Mouse (Mus musculus): ENCODE measurements at regions not wholly inside any gene's neighbourhood (a gene's known extent, or its start where the extent isn't known, plus 50 kb on each side); places are given as distances from the start of the nearest gene placed in this dataset.
"Not testable (repeated sequence)": the region's sequence is repeated elsewhere in the genome, so short reads cannot be mapped to it uniquely, and the experiment has no call there.

- H3K4me3 ChIP-seq: no peak overlapping the region
- H3K36me3 ChIP-seq: no peaks in the 10 kb centered on the region
- no peak overlapping the region for H3K4me2 ChIP-seq (replicated peaks)
- no peaks in the 10 kb centered on the region for H3K9me3 ChIP-seq (replicated peaks)
- no peak overlapping the region for H3K9ac ChIP-seq
- ATAC-seq (ENCODE audit: low FRiP score): no peak
- 78% methylated on average over 9 of the region's 9 CpGs for WGBS
- H3K27me3 ChIP-seq: no peaks in the 10 kb centered on the region
- no peak overlapping the region for H3K27ac ChIP-seq
- no peaks in the 10 kb centered on the region for H3K4me1 ChIP-seq
These were observed 186.6 kb upstream of the Npvf start for GRCm38 (mm10) chr6:50840826-50841225.

GRCm38 (mm10) chr6:50845246-50845645, 191.0 kb upstream of the Npvf start:
- ATAC-seq (ENCODE audit: low FRiP score); H3K9ac ChIP-seq; H3K36me3 ChIP-seq; H3K9me3 ChIP-seq (replicated peaks); H3K4me3 ChIP-seq; H3K27ac ChIP-seq; H3K4me1 ChIP-seq; H3K27me3 ChIP-seq; H3K4me2 ChIP-seq (replicated peaks): not testable (repeated sequence)
- 85% methylated on average over 2 of the region's 2 CpGs for WGBS

GRCm38 (mm10) chr6:50846740-50847516, 192.7 kb upstream of the Npvf start:
- 67% methylated on average over 18 of the region's 18 CpGs for WGBS
- no peaks in the 10 kb centered on the region for H3K27me3 ChIP-seq
- H3K27ac ChIP-seq: peak overlapping the region; percentile 8; the same call in 1 of the 2 replicates

GRCm38 (mm10) chr6:50847548-50847947, 193.3 kb upstream of the Npvf start:
- ATAC-seq (ENCODE audit: low FRiP score): no peak
- no peaks in the 10 kb centered on the region for H3K36me3 ChIP-seq
- H3K4me2 ChIP-seq (replicated peaks): no peak overlapping the region
- WGBS: 75% methylated on average over 7 of the region's 7 CpGs
- H3K27me3 ChIP-seq: no peaks in the 10 kb centered on the region
- H3K4me1 ChIP-seq: peaks cover 4% of the 10 kb centered on the region; the same call in 1 of the 2 replicates
- no peaks in the 10 kb centered on the region for H3K9me3 ChIP-seq (replicated peaks)
- H3K27ac ChIP-seq: no peak overlapping the region
- no peak overlapping the region for H3K9ac ChIP-seq
- H3K4me3 ChIP-seq: no peak overlapping the region

More at GRCm38 (mm10) chr6:50846740-50847516, 192.7 kb upstream of the Npvf start:
- Histone ChIP-seq H3K9ac (no peak overlapping the region), H3K4me1 (peaks cover 4% of the 10 kb centered on the region; the same call in 1 of the 2 replicates), H3K36me3 (no peaks in the 10 kb centered on the region), H3K9me3 (replicated peaks) (no peaks in the 10 kb centered on the region), H3K4me3 (no peak overlapping the region), H3K4me2 (replicated peaks) (no peak overlapping the region)
- ATAC-seq (ENCODE audit: low FRiP score): no peak

GRCm38 (mm10) chr6:50859162-50859561, 204.9 kb upstream of the Npvf start:
- Histone ChIP-seq H3K9ac (no peak overlapping the region), H3K27ac (no peak overlapping the region), H3K4me3 (no peak overlapping the region), H3K4me2 (replicated peaks) (no peak overlapping the region), H3K9me3 (replicated peaks) (no peaks in the 10 kb centered on the region), H3K4me1 (no peaks in the 10 kb centered on the region), H3K27me3 (no peaks in the 10 kb centered on the region), H3K36me3 (no peaks in the 10 kb centered on the region)
- ATAC-seq (ENCODE audit: low FRiP score): no peak
- 89% methylated on average over 4 of the region's 4 CpGs for WGBS

- Histone ChIP-seq H3K4me1 (peaks cover 8% of the 10 kb centered on the region; the same call in 1 of the 2 replicates), H3K36me3 (no peaks in the 10 kb centered on the region), H3K4me2 (replicated peaks) (no peak overlapping the region), H3K4me3 (no peak overlapping the region), H3K9ac (no peak overlapping the region), H3K9me3 (replicated peaks) (no peaks in the 10 kb centered on the region), H3K27me3 (no peaks in the 10 kb centered on the region), H3K27ac (no peak overlapping the region)
- 86% methylated on average over 5 of the region's 5 CpGs for WGBS
- ATAC-seq (ENCODE audit: low FRiP score): no peak
These were observed 223.8 kb upstream of the Npvf start for GRCm38 (mm10) chr6:50877991-50878390.

GRCm38 (mm10) chr6:50882298-50882697, 228.1 kb upstream of the Npvf start:
- 41% methylated on average over 3 of the region's 3 CpGs for WGBS
- Histone ChIP-seq H3K9me3 (replicated peaks) (no peaks in the 10 kb centered on the region), H3K4me3 (no peak overlapping the region), H3K36me3 (no peaks in the 10 kb centered on the region), H3K27ac (no peak overlapping the region), H3K9ac (no peak overlapping the region), H3K4me1 (peaks cover 8% of the 10 kb centered on the region; the same call in 1 of the 2 replicates), H3K27me3 (no peaks in the 10 kb centered on the region), H3K4me2 (replicated peaks) (no peak overlapping the region)
- ATAC-seq (ENCODE audit: low FRiP score): no peak

GRCm38 (mm10) chr6:50882759-50883158, 228.5 kb upstream of the Npvf start:
- ATAC-seq (ENCODE audit: low FRiP score): no peak
- Histone ChIP-seq H3K4me3 (no peak overlapping the region), H3K4me1 (peaks cover 8% of the 10 kb centered on the region; the same call in 1 of the 2 replicates), H3K4me2 (replicated peaks) (no peak overlapping the region), H3K9ac (no peak overlapping the region), H3K36me3 (no peaks in the 10 kb centered on the region), H3K9me3 (replicated peaks) (no peaks in the 10 kb centered on the region), H3K27ac (no peak overlapping the region), H3K27me3 (no peaks in the 10 kb centered on the region)
- 75% methylated on average over 4 of the region's 4 CpGs for WGBS

GRCm38 (mm10) chr6:50885031-50885430, 230.8 kb upstream of the Npvf start:
- Histone ChIP-seq H3K4me2 (replicated peaks) (no peak overlapping the region), H3K27me3 (no peaks in the 10 kb centered on the region), H3K4me3 (no peak overlapping the region), H3K9me3 (replicated peaks) (no peaks in the 10 kb centered on the region), H3K36me3 (no peaks in the 10 kb centered on the region), H3K4me1 (peaks cover 10% of the 10 kb centered on the region), H3K9ac (no peak overlapping the region), H3K27ac (no peak overlapping the region)
- ATAC-seq (ENCODE audit: low FRiP score): no peak
- 89% methylated on average over 4 of the region's 4 CpGs for WGBS

- no peaks in the 10 kb centered on the region for H3K27me3 ChIP-seq
- H3K4me3 ChIP-seq: no peak overlapping the region
- H3K4me2 ChIP-seq (replicated peaks): no peak overlapping the region
- H3K9me3 ChIP-seq (replicated peaks): no peaks in the 10 kb centered on the region
- H3K9ac ChIP-seq: no peak overlapping the region
- no peaks in the 10 kb centered on the region for H3K36me3 ChIP-seq
- no peak for ATAC-seq (ENCODE audit: low FRiP score)
- WGBS: 89% methylated on average over 8 of the region's 8 CpGs
- no peak overlapping the region for H3K27ac ChIP-seq
- peaks cover 19% of the 10 kb centered on the region for H3K4me1 ChIP-seq
These were observed 231.6 kb upstream of the Npvf start for GRCm38 (mm10) chr6:50885771-50886360.

GRCm38 (mm10) chr6:50890370-50891204, 236.3 kb upstream of the Npvf start:
- H3K4me3 ChIP-seq: no peak overlapping the region
- peak overlapping the region; percentile 95 for H3K27ac ChIP-seq
- WGBS: 9% methylated on average over 25 of the region's 25 CpGs
- peak overlapping the region; percentile 42 for H3K4me2 ChIP-seq (replicated peaks)
- H3K27me3 ChIP-seq: no peaks in the 10 kb centered on the region
- H3K9ac ChIP-seq: peak overlapping the region; percentile 47
- no peaks in the 10 kb centered on the region for H3K9me3 ChIP-seq (replicated peaks)
- H3K4me1 ChIP-seq: peaks cover 37% of the 10 kb centered on the region
- no peaks in the 10 kb centered on the region for H3K36me3 ChIP-seq
- ATAC-seq (ENCODE audit: low FRiP score): peak; percentile 91

GRCm38 (mm10) chr6:50891205-50891526, 236.9 kb upstream of the Npvf start:
- Histone ChIP-seq H3K36me3 (no peaks in the 10 kb centered on the region), H3K27ac (peak overlapping the region; percentile 95), H3K4me2 (replicated peaks) (peak overlapping the region; percentile 42), H3K4me3 (no peak overlapping the region), H3K27me3 (no peaks in the 10 kb centered on the region), H3K9ac (no peak overlapping the region), H3K9me3 (replicated peaks) (no peaks in the 10 kb centered on the region), H3K4me1 (peaks cover 37% of the 10 kb centered on the region)
- no peak for ATAC-seq (ENCODE audit: low FRiP score)
- 36% methylated on average over 3 of the region's 3 CpGs for WGBS
